Mouse (Mus musculus): ENCODE data around the gene Olfr342. TPM values are rescaled to one million over a fixed set of nuclear protein-coding genes. Genes with fewer than 3 reads are reported as not detected.

Olfr342 gene
- not detected in 2 replicates for polyA plus RNA-seq (2015; fragmentation: Nextera tagmentation; extraction: Ambion mirVana)

- Histone ChIP-seq H3K4me1 (replicated peaks; ENCODE audit: insufficient read depth, low read length) (no peaks in the 10 kb centered on the region), H3K36me3 (ENCODE audit: insufficient read depth, low read length) (no peaks in the 10 kb centered on the region), H3K9ac (ENCODE audit: low read depth, low read length) (no peak within 1 kb of the TSS), H3K4me2 (ENCODE audit: low read length) (no peak within 1 kb of the TSS), H3K4me3 (replicated peaks; ENCODE audit: low read depth, low read length) (no peak within 1 kb of the TSS), H3K27me3 (ENCODE audit: insufficient read depth, low read length) (no peaks in the 10 kb centered on the region), H3K27ac (no peak within 1 kb of the TSS), H3K9me3 (replicated peaks; ENCODE audit: low read length) (no peaks in the 10 kb centered on the region)
- ATAC-seq (replicated peaks; ENCODE audit: low FRiP score, low read depth) (no peak), DNase-seq (ENCODE audit: low spot score) (no peak)
- TF ChIP-seq CTCF (IDR thresholded peaks at IDR 0.05; ENCODE audit: low read depth), result no peak
- 61% methylated on average over 3 of the region's 3 CpGs for WGBS
Observed at GRCm38 (mm10) chr2:36524698-36525097, at the start of gene Olfr342. Gene Olfr342 (plus strand): TSS chr2:36524998.

GRCm38 (mm10) chr2:36482368-36482767 is 42.4 kb upstream of the Olfr342 start, which contains the start of gene Olfr341:
Gene Olfr341 (minus strand): TSS chr2:36482468.
- Histone ChIP-seq H3K36me3 (ENCODE audit: insufficient read depth, low read length) (no peaks in the 10 kb centered on the region), H3K27ac (no peak within 1 kb of the TSS), H3K4me2 (ENCODE audit: low read length) (no peak within 1 kb of the TSS), H3K27me3 (ENCODE audit: insufficient read depth, low read length) (no peaks in the 10 kb centered on the region), H3K4me3 (replicated peaks; ENCODE audit: low read depth, low read length) (no peak within 1 kb of the TSS), H3K9ac (ENCODE audit: low read depth, low read length) (no peak within 1 kb of the TSS), H3K4me1 (replicated peaks; ENCODE audit: insufficient read depth, low read length) (no peaks in the 10 kb centered on the region), H3K9me3 (replicated peaks; ENCODE audit: low read length) (no peaks in the 10 kb centered on the region)
- TF ChIP-seq CTCF (IDR thresholded peaks at IDR 0.05; ENCODE audit: low read depth), result no peak
- ATAC-seq (replicated peaks; ENCODE audit: low FRiP score, low read depth) (no peak), DNase-seq (ENCODE audit: low spot score) (no peak)

- no peak for DNase-seq (ENCODE audit: low spot score)
- H3K4me2 ChIP-seq (ENCODE audit: low read length), result no peak overlapping the region
Observed at GRCm38 (mm10) chr2:36565156-36565555, 40.4 kb downstream of the Olfr342 start.

GRCm38 (mm10) chr2:36566362-36566761 is 41.6 kb downstream of the Olfr342 start, which contains the start of gene Olfr344:
Gene Olfr344 (plus strand): TSS chr2:36566662.
- DNase-seq (ENCODE audit: low spot score) (no peak), ATAC-seq (replicated peaks; ENCODE audit: low FRiP score, low read depth) (no peak)
- no peak for TF ChIP-seq CTCF (IDR thresholded peaks at IDR 0.05; ENCODE audit: low read depth)
- Histone ChIP-seq H3K4me2 (ENCODE audit: low read length) (no peak within 1 kb of the TSS), H3K36me3 (ENCODE audit: insufficient read depth, low read length) (no peaks in the 10 kb centered on the region), H3K4me3 (replicated peaks; ENCODE audit: low read depth, low read length) (no peak within 1 kb of the TSS), H3K4me1 (replicated peaks; ENCODE audit: insufficient read depth, low read length) (no peaks in the 10 kb centered on the region), H3K9me3 (replicated peaks; ENCODE audit: low read length) (no peaks in the 10 kb centered on the region), H3K27me3 (ENCODE audit: insufficient read depth, low read length) (no peaks in the 10 kb centered on the region), H3K9ac (ENCODE audit: low read depth, low read length) (no peak within 1 kb of the TSS), H3K27ac (no peak within 1 kb of the TSS)
- WGBS, result 80% methylated on average over 1 of the region's 1 CpGs

More at GRCm38 (mm10) chr2:36565156-36565555, 40.4 kb downstream of the Olfr342 start:
- no peak for TF ChIP-seq CTCF (IDR thresholded peaks at IDR 0.05; ENCODE audit: low read depth)
- ATAC-seq (replicated peaks; ENCODE audit: low FRiP score, low read depth), result no peak
- H3K9ac ChIP-seq (ENCODE audit: low read depth, low read length), result no peak overlapping the region
- no peak overlapping the region for H3K4me3 ChIP-seq (replicated peaks; ENCODE audit: low read depth, low read length)
- no peaks in the 10 kb centered on the region for H3K4me1 ChIP-seq (replicated peaks; ENCODE audit: insufficient read depth, low read length)
- H3K27ac ChIP-seq, result no peak overlapping the region
- H3K27me3 ChIP-seq (ENCODE audit: insufficient read depth, low read length), result no peaks in the 10 kb centered on the region
- no peaks in the 10 kb centered on the region for H3K9me3 ChIP-seq (replicated peaks; ENCODE audit: low read length)
- no peaks in the 10 kb centered on the region for H3K36me3 ChIP-seq (ENCODE audit: insufficient read depth, low read length)

- no peak for TF ChIP-seq CTCF (IDR thresholded peaks at IDR 0.05; ENCODE audit: low read depth)
- Histone ChIP-seq H3K9ac (ENCODE audit: low read depth, low read length) (no peak overlapping the region), H3K4me2 (ENCODE audit: low read length) (no peak overlapping the region), H3K4me3 (replicated peaks; ENCODE audit: low read depth, low read length) (no peak overlapping the region), H3K27ac (no peak overlapping the region), H3K36me3 (ENCODE audit: insufficient read depth, low read length) (no peaks in the 10 kb centered on the region), H3K9me3 (replicated peaks; ENCODE audit: low read length) (no peaks in the 10 kb centered on the region), H3K27me3 (ENCODE audit: insufficient read depth, low read length) (no peaks in the 10 kb centered on the region), H3K4me1 (replicated peaks; ENCODE audit: insufficient read depth, low read length) (no peaks in the 10 kb centered on the region)
- ATAC-seq (replicated peaks; ENCODE audit: low FRiP score, low read depth), result no peak
- no peak for DNase-seq (ENCODE audit: low spot score)
Observed at GRCm38 (mm10) chr2:36567022-36567421, 42.2 kb downstream of the Olfr342 start.

- Histone ChIP-seq H3K4me1 (replicated peaks; ENCODE audit: insufficient read depth, low read length) (no peaks in the 10 kb centered on the region), H3K27ac (no peak overlapping the region), H3K36me3 (ENCODE audit: insufficient read depth, low read length) (no peaks in the 10 kb centered on the region), H3K4me2 (ENCODE audit: low read length) (no peak overlapping the region), H3K27me3 (ENCODE audit: insufficient read depth, low read length) (no peaks in the 10 kb centered on the region), H3K4me3 (replicated peaks; ENCODE audit: low read depth, low read length) (no peak overlapping the region), H3K9ac (ENCODE audit: low read depth, low read length) (no peak overlapping the region), H3K9me3 (replicated peaks; ENCODE audit: low read length) (no peaks in the 10 kb centered on the region)
- DNase-seq (ENCODE audit: low spot score), result no peak
- 97% methylated on average over 3 of the region's 3 CpGs for WGBS
- TF ChIP-seq CTCF (IDR thresholded peaks at IDR 0.05; ENCODE audit: low read depth), result no peak
- ATAC-seq (replicated peaks; ENCODE audit: low FRiP score, low read depth), result no peak
Observed at GRCm38 (mm10) chr2:36567845-36568244, 43.0 kb downstream of the Olfr342 start.

Other genes starting within 250 kb of the Olfr342 start
- not detected in 2 replicates for gene Olfr338, start 151.5 kb upstream of the Olfr342 start, polyA plus RNA-seq (2015; fragmentation: Nextera tagmentation; extraction: Ambion mirVana)
- gene Olfr339, start 106.1 kb upstream of the Olfr342 start, polyA plus RNA-seq (2015; fragmentation: Nextera tagmentation; extraction: Ambion mirVana), result not detected in 2 replicates
- gene Olfr340, start 72.4 kb upstream of the Olfr342 start, polyA plus RNA-seq (2015; fragmentation: Nextera tagmentation; extraction: Ambion mirVana), result not detected in 2 replicates
- not detected in 2 replicates for gene Olfr341, start 42.5 kb upstream of the Olfr342 start, polyA plus RNA-seq (2015; fragmentation: Nextera tagmentation; extraction: Ambion mirVana)
- not detected in 2 replicates for gene Olfr344, start 41.7 kb downstream of the Olfr342 start, polyA plus RNA-seq (2015; fragmentation: Nextera tagmentation; extraction: Ambion mirVana)
- gene Olfr345, start 115.0 kb downstream of the Olfr342 start, polyA plus RNA-seq (2015; fragmentation: Nextera tagmentation; extraction: Ambion mirVana), result not detected in 2 replicates
- gene Olfr346, start 160.8 kb downstream of the Olfr342 start, polyA plus RNA-seq (2015; fragmentation: Nextera tagmentation; extraction: Ambion mirVana), result not detected in 2 replicates
- not detected in 2 replicates for gene Olfr347, start 206.9 kb downstream of the Olfr342 start, polyA plus RNA-seq (2015; fragmentation: Nextera tagmentation; extraction: Ambion mirVana)